Mouse (Mus musculus) layer of hippocampus, postnatal 10 days (tissue): Measurements from ENCODE around the gene B4galt5. TPM values are rescaled to one million over a fixed set of nuclear protein-coding genes. Genes with fewer than 3 reads are reported as not detected.

Experiments used
- DNase-seq, 2 experiments: peaks; one replicate each; pipeline ENCODE4 v3.0.0; 2021; ENCODE audit warnings: low spot score in 2 of 2
- total RNA-seq, 2 experiments: library from RNA; stranded (reverse); gene quantifications; 2 replicates each; pipeline ENCODE4 v1.2.3; 2021

B4galt5 gene
- total RNA-seq, 2 experiments from 2014 or later = 72.7 to 76.9 TPM

- DNase-seq = no peak
These were observed 87.9 kb downstream of the B4galt5 start for GRCm38 (mm10) chr2:167261106-167261505.

- no peak for DNase-seq
These were observed 91.2 kb downstream of the B4galt5 start for GRCm38 (mm10) chr2:167257790-167258189.

GRCm38 (mm10) chr2:167254808-167255207 lies 94.2 kb downstream of the B4galt5 start:
- no peak for DNase-seq

- no peak for DNase-seq
These were observed 94.8 kb downstream of the B4galt5 start for GRCm38 (mm10) chr2:167254185-167254584.

- no peak for DNase-seq
These were observed 95.5 kb downstream of the B4galt5 start for GRCm38 (mm10) chr2:167253476-167253875.

GRCm38 (mm10) chr2:167252057-167252687 lies 96.8 kb downstream of the B4galt5 start:
- DNase-seq = no peak

DNA sequence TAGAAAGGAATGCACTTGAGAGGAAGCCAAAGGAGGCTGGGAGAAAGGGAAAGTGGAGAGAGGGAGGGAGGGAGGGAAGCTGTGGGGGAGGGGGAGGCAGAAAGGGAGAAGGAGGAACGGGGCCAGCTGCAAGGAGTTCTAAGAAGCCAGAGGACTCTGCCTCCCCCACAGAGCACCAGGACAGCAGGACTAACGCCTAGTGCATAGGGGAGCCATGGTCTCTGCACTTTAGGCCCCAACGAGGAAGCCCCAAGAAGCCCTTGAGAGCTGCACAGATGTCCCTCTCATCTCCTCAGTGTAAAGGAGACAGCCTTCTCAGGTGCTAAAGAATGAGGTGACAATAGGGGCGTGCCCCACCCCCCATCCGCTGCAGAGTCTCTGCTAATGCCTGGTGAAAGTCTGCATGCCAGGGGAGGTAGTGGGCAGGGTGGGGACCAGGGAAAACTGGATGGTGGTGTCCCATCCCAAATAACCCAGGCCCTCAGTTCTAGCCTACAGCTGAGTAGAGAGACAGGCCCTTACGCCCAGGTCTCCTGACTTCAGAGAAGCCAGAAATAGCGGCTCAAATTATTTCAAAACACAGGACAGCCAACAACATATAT lies 98.1 kb downstream of the B4galt5 start:
- no peak for DNase-seq

DNA sequence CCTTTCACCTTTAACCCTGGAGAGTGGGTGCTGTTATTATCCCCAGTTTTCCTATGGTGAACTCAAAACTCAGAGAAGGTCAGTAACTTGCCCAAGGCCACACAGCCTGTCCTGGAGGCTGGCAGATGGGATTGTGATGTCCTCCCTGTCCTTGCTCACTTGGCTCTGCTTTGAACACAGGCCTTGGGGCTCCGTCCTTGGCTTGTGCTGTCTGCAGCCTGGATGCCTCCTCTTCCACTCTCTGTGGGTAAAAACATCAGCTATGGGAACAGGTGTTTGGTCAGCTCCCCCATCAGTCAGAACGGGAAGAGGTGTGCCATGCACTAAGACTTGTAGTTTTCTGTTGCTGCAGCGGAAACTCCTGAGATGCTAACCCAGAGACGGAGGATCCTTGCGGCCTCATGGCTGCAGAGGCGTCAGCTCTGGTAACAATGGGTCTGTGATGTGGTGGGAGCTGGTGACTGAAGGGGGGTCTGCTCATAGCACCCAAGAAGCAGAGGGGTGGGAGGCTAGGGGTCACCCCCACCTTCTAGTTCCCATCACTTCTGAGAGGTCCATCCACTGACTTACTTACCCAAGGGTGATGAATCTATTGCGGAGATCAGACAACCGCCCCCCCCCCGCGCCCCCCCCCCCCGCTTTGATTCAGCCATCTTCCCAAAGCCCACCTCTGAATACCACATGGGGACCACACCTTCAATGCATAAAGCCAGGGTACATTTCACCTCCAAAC lies 98.8 kb downstream of the B4galt5 start:
- no peak for DNase-seq

DNA sequence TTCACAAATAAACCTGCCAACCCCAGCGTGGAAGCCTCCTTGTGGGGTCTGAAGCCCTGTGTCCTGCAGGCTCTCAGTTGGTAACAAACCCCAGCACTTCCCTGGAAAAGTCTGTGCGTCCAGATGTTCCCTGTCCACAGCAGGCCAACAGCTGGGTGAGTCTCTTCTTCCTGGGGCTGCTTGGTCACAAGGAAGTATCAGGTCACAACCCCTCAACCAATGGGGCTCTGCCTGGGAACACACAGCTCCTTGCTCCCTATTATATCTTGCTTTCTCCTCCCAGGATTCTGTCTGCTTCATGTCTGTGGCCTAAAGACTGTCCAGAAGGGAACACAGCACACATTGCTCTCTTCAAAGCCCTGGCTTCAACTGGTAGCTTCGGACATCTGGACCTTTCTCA lies 99.4 kb downstream of the B4galt5 start:
- no peak for DNase-seq

Other genes with a start within 250 kb of the B4galt5 start
- gene Kcnb1, start 159.0 kb downstream of the B4galt5 start, total RNA-seq = 10 to 100 TPM; 57.1 to 59.2 TPM
- 1 to 10 TPM; 2.3 to 2.8 TPM for gene Ptgis, start 108.6 kb downstream of the B4galt5 start, total RNA-seq
- 10 to 100 TPM; 33.6 to 35.0 TPM for gene Slc9a8, start 72.5 kb upstream of the B4galt5 start, total RNA-seq
- 10 to 100 TPM; 31.1 to 34.1 TPM for gene Rnf114, start 143.5 kb upstream of the B4galt5 start, total RNA-seq
- gene Spata2, start 143.7 kb upstream of the B4galt5 start, total RNA-seq = 10 to 100 TPM; 64.6 to 65.1 TPM
- 1 to 10 TPM; 1.5 to 1.7 TPM for gene Snai1, start 189.0 kb upstream of the B4galt5 start, total RNA-seq